Mouse (Mus musculus): ENCODE measurements around the gene Txndc2. TPM values are rescaled to one million over a fixed set of nuclear protein-coding genes. Genes with fewer than 3 reads are reported as not detected.

Txndc2 gene
- total and polyA plus RNA-seq, 3 experiments = not detected

DNA sequence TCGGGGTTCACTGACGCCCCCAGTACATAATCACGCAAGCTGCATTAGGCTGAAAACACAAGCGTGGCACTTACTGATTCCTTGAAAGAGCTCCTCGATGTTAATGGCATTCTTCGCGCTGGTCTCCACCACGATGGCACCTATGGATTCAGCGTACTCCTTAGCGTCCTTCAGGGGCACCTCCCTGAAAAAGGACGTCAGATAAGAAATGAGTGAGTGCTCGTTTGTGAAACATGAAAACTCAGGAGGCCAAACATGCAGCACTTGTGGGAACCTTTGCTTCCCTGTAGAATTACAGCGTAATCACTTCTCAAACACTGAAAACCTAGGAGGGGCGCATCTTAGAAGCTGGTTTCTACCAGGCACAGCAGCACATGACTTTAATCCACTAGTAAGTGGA is 25.8 kb upstream of the Txndc2 start:
- Histone ChIP-seq H3K4me1 (ENCODE audit: control insufficient read depth in 1 of 2, insufficient read depth in 2 of 2, low read length in 2 of 2) (peaks cover 21 to 33% of the 10 kb centered on the region in 2 experiments), H3K4me3 (ENCODE audit: control insufficient read depth in 1 of 2, insufficient read depth in 1 of 2, low read depth in 2 of 2, low read length in 2 of 2) (no peak overlapping the region), H3K27ac (ENCODE audit: control insufficient read depth, low read depth, low read length) (no peak overlapping the region), H3K79me2 (ENCODE audit: control insufficient read depth, insufficient read depth, low read length, poor library complexity) (no peaks in the 10 kb centered on the region), H3K9ac (ENCODE audit: control insufficient read depth, low read depth, low read length, poor library complexity, severe bottlenecking) (no peak overlapping the region), H3K27me3 (ENCODE audit: control insufficient read depth in 1 of 2, insufficient read depth in 2 of 2, low read length in 2 of 2) (no peaks in the 10 kb centered on the region), H3K9me3 (replicated peaks; ENCODE audit: insufficient read depth, low read length) (no peaks in the 10 kb centered on the region), H3K36me3 (ENCODE audit: control insufficient read depth in 1 of 2, insufficient read depth in 2 of 2, low read length in 2 of 2) (peaks cover 0 to 34% of the 10 kb centered on the region in 2 experiments; a peak in 2 of 4 replicates)
- DNase-seq (ENCODE audit: low read depth, low spot score) = no peak
- TF ChIP-seq RCOR1 (IDR thresholded peaks at IDR 0.05; ENCODE audit: low read depth, low read length) (no peak), BHLHE40 (IDR thresholded peaks at IDR 0.05; ENCODE audit: borderline replicate concordance, low read depth, low read length) (no peak)

DNA sequence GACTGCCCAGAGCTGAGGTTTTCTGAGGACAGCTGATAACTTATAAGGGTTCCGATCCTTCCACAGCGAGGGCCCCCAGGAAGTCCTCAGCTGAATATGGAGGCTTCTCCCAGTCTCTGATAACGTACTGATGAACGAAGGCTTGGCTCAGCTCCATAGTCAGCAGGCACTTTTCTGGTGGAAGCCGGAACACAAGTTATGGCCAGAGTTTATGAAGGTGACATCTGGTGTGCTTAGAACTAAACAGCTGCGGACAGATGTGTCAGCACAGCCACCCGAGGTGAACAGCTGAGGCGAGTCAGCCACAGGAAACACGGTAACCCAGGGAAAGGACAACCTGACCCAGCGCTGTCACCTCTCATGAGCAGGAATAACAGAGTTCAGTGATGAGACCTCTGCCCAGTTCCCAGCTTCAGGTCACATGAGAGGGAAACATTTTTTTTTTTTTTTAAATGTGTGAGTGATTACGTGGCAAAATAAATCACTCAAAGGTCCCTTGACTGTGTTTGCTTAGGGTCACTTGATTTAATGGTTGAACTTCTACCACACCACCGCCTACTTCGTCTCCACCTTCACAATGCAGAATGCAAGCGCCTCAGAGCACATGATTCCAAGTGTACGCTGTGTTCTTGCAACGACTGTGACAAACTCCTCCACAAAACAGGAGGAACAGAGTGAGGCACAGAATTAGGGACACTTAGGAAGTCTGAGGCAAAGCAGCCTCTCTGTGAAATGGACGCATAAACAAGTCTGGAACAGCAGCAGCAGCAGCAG is 24.6 kb upstream of the Txndc2 start:
- H3K27ac ChIP-seq (ENCODE audit: control insufficient read depth, low read depth, low read length) = peak overlapping the region; percentile 58
- TF ChIP-seq UBTF (IDR thresholded peaks at IDR 0.05; ENCODE audit: borderline replicate concordance, insufficient read depth, low read depth, low read length) (no peak), MAZ (IDR thresholded peaks at IDR 0.05; ENCODE audit: low read depth, low read length) (no peak), TCF12 (IDR thresholded peaks at IDR 0.05; ENCODE audit: low read depth, low read length) (peak; percentile 86), SIN3A (IDR thresholded peaks at IDR 0.05; ENCODE audit: low read length) (peak; percentile 58), TAL1 (IDR thresholded peaks at IDR 0.05; ENCODE audit: low read length) (peak; percentile 60), RAD21 (IDR thresholded peaks at IDR 0.05; ENCODE audit: low read depth, low read length) (no peak), POLR2A (IDR thresholded peaks at IDR 0.05; ENCODE audit: control insufficient read depth in 1 of 2, insufficient read depth in 1 of 2, low read depth in 1 of 2, low read length in 2 of 2, poor library complexity in 1 of 2) (no peak), ELF1 (IDR thresholded peaks at IDR 0.05; ENCODE audit: low read depth, low read length) (peak; percentile 32; the same call in 1 of the 2 replicates), ETS1 (IDR thresholded peaks at IDR 0.05; ENCODE audit: low read depth, low read length) (peak; percentile 96), ZNF384 (IDR thresholded peaks at IDR 0.05; ENCODE audit: low read depth, low read length) (0 out of 2 replicates have a peak, but pooled peaks have one; percentile 50), EP300 (IDR thresholded peaks at IDR 0.05; ENCODE audit: low read depth in 1 of 2, low read length in 2 of 2) (peak; percentile 66 to 89), RCOR1 (IDR thresholded peaks at IDR 0.05; ENCODE audit: low read depth, low read length) (peak; percentile 75; the same call in 1 of the 2 replicates), GATA1 (IDR thresholded peaks at IDR 0.05; ENCODE audit: low read depth, low read length) (peak; percentile 69), MAFK (IDR thresholded peaks at IDR 0.05; ENCODE audit: borderline replicate concordance, low read depth, low read length) (0 out of 2 replicates have a peak, but pooled peaks have one; percentile 12), MYC (IDR thresholded peaks at IDR 0.05; ENCODE audit: low read depth, low read length) (0 out of 2 replicates have a peak, but pooled peaks have one; percentile 30), MEF2A (IDR thresholded peaks at IDR 0.05; ENCODE audit: extremely low read depth, insufficient replicate concordance, low read depth, low read length, poor library complexity, severe bottlenecking) (no peak), USF2 (IDR thresholded peaks at IDR 0.05; ENCODE audit: borderline replicate concordance in 1 of 2, insufficient read depth in 1 of 2, low read depth in 1 of 2, low read length in 2 of 2) (no peak)
- no peaks in the 10 kb centered on the region for H3K9me3 ChIP-seq (replicated peaks; ENCODE audit: insufficient read depth, low read length)
- H3K79me2 ChIP-seq (ENCODE audit: control insufficient read depth, insufficient read depth, low read length, poor library complexity) = no peaks in the 10 kb centered on the region
- peaks cover 28 to 35% of the 10 kb centered on the region in 2 experiments for H3K4me1 ChIP-seq (ENCODE audit: control insufficient read depth in 1 of 2, insufficient read depth in 2 of 2, low read length in 2 of 2)
- peaks cover 0 to 37% of the 10 kb centered on the region in 2 experiments; a peak in 2 of 4 replicates for H3K36me3 ChIP-seq (ENCODE audit: control insufficient read depth in 1 of 2, insufficient read depth in 2 of 2, low read length in 2 of 2)
- H3K4me3 ChIP-seq (ENCODE audit: control insufficient read depth in 1 of 2, insufficient read depth in 1 of 2, low read depth in 2 of 2, low read length in 2 of 2) = no peak overlapping the region; a peak in 1 of 4 replicates
- H3K27me3 ChIP-seq (ENCODE audit: control insufficient read depth in 1 of 2, insufficient read depth in 2 of 2, low read length in 2 of 2) = no peaks in the 10 kb centered on the region
- H3K9ac ChIP-seq (ENCODE audit: control insufficient read depth, low read depth, low read length, poor library complexity, severe bottlenecking) = 0 out of 2 replicates have a peak overlapping the region, but pooled peaks have one; percentile 23
- DNase-seq (ENCODE audit: low read depth, low spot score) = peak; percentile 76
